Mouse (Mus musculus) cerebellum, adult 8-10 months (tissue): ENCODE results near the gene Grpel1.
A peak's percentile ranks its signal among the peaks of the same experiment; 100 is the strongest.

Experiments used
- DNase-seq: peaks from one replicate; pipeline ENCODE4 v3.0.0; 2022

Gene Grpel1

DNA sequence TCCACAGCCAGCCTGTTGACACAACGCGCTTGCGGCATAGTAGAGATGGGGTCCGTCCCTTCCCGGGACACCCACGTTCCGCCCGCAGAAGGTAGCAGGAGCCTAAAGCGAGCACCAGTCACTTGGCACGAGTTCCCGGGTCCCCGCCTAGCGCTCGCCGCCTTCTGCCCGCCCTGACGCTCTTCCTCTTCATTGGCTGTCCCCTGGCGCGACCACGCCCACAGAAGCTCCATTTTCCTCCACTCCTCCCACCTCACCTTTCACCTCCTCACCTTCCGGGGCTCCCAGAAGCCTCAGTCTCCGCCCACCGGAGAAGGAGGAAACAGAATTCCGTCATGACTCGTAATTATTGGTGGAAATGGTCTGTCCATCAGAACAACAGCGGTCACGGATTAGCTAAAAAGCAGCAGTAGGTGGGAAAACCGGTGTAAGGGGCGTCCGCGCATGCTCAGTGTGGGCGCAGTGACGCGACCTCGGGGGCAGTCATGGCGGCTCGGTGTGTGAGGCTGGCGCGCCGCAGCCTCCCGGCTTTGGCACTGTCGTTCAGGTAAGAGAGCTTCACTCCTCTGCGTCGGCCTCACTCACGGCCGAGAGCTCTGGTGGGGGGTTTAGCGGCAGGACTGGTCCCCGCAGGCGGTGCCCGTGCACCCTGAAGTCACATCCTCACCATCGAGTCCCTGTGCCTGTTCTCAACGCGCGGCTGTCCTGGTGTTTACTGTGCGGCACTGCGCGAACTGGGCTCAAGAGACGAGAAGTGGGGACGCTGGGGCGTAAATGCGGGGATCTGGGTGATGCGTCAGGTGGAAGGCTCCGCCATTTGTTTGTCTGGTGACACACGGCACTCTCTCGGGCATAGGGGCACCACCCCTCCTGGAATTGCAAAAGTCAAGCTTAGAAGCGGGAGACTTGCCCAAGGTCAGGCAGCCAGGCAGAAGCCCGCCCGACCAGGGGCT is at the start of gene Grpel1:
Gene Grpel1 (plus strand): TSS at position 290 of the 953 bp plus-strand sequence.
- peak; percentile 96 for DNase-seq

DNA sequence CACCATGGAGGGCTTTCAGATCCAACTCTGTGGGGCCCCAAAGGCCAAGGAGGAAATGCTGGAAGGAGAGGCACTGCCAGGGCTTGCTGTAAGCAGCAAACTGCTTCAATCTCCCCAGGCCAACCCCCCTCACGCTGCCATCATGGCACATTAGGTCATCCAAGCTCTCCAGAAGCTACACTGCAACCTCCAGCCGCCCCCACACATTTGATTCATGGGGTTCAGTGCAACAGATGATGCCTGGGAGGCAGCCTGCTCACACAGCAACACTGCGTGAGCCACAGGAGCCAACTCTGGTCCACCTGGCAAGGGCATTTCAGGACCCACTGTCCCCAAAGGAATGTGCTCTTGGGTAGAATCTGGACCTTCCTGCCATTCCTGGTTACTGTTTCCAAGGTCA is 44.9 kb upstream of the Grpel1 start:
- no peak for DNase-seq

DNA sequence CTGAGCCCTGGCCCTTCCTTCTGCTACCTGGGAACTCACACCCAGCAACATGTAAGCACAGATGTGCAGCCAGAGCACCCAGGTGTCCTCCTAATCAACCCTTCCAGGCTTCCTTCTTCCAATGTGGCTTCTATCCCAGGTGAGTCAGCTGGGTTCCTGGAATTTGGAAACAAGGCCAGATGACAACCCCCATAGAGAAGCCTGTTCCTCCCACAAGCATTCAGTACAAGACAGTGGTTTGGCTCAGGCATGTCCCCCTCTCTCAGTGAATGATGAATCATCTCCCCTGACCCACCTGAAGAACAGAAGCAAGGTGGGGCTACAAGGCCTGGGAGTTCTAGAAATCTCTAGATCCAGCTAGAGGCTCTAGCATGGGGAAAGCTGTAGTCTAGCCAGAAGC is 42.1 kb upstream of the Grpel1 start:
- DNase-seq: no peak

DNA sequence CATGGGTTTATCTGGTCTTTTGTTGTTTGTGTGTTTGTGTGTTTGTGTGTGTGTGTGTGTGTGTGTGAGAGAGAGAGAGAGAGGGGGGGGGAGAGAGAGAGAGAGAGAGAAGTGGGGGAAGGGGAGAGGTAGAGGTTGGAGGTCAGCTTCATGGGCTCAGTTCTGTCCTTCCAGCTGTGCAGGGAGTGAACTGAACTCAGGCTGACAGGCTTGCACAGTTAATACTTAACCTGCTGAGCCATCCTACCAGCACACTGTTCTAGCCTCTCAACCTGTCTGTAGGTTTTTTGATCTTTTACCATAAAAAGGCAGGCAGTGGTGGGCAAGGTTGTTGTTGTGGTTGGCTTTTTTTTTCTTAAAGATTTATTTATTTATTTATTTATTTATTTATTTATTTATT is 40.1 kb upstream of the Grpel1 start:
- DNase-seq: no peak

- DNase-seq: no peak
Observed at GRCm38 (mm10) chr5:36426404-36426803, 38.4 kb upstream of the Grpel1 start.

GRCm38 (mm10) chr5:36427831-36428230 is 37.0 kb upstream of the Grpel1 start:
- no peak for DNase-seq

DNA sequence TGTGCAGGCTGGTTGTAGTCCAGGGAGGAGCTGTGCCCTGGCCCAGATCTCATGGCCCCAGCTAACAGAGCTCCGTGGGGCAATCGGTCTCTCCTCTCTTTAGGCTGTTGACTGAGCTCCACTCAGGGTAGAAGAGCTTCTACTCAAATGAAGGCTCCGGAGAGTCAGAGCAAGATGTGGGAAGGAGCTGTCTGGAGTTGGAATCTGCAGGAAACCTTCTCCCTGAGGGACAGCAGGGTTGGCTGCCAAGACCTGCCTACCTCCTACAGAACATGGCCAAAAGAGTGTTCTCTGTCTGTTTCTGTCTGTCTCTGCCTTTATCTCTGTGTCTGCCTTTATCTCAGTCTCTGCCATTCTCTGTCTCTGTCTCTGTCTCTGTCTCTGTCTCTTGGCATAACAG is 35.2 kb upstream of the Grpel1 start:
- DNase-seq: no peak

GRCm38 (mm10) chr5:36431711-36432110 is 33.1 kb upstream of the Grpel1 start:
- no peak for DNase-seq

- DNase-seq: no peak
Observed at GRCm38 (mm10) chr5:36434398-36434967, 30.3 kb upstream of the Grpel1 start.

GRCm38 (mm10) chr5:36436858-36437257 is 27.9 kb upstream of the Grpel1 start:
- DNase-seq: no peak

GRCm38 (mm10) chr5:36440741-36441140 is 24.1 kb upstream of the Grpel1 start:
- DNase-seq: no peak

DNA sequence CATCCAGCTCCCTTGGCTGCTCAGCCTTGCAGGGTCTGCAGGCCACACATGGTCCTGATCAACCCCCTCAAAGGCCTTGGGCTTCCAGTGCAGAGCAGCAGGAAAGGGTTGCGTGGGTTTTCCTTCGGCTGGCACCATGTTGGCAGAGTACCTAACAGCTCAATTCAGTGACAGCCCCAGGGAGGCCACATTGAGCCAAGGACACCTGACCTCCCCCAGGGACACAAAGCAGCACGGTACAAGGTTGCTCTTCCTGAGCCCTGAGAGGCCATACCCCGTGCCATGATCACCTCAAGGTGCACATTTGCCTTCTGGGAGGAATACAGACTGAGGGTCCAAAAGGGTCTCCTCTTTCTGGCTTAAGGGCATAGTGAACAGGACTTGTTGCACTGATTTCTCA is 20.2 kb upstream of the Grpel1 start:
- no peak for DNase-seq

- DNase-seq: peak; percentile 42
Observed at GRCm38 (mm10) chr5:36445028-36445427, 19.8 kb upstream of the Grpel1 start.

DNA sequence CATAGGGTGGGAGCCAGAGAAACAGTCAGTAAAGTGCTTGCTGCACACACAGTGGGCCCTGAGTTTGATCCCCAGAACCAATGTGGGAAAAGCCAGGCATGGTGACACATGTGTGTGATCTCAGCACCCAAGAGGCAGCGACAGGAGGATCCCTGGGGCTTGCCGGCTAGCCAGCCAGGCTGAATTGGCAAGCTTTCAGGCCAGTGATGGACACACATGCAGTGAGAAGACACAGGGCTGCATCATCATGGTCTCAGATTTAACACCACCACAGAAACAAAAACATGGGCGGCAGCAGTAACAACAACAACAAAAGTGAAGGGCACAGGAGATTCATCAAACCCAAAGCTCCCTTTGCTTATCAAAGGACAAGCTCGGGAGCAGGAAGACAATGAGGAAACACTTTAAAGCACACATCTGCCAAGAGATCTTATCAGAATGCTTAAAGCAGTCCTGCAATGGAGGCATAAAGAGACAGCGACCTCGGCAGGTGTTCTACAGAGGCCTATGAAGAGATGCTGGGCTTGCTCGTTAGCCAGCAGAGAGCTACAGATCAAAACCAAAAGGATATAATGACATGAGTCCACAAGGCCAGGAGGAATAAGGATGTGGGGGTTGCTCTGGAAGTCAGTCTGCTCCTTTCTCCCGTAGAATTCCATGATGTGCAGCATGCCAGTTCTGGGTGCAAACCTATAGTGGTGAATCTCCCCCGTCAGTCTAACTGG is 18.5 kb upstream of the Grpel1 start:
- no peak for DNase-seq

DNA sequence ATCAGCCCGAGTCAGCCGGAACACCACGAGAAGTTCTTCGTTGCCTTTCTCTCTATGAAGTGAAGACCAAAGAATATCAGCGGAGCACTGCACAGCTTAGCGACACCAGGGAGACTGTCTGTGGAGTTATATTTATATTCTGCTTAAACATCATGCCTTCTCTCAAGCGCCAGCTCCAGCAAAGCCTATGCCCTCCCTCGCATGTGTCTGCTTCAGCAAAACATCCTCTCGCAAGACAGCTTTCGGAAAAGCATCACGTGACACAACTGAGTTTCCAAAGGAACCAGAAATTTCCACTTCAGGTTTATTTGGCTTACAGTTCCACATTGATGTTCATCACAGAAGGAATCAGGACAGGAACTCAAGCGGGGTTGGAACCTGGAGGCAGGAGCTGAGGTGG is 16.9 kb upstream of the Grpel1 start:
- no peak for DNase-seq

GRCm38 (mm10) chr5:36449710-36450358 is 15.0 kb upstream of the Grpel1 start:
- no peak for DNase-seq

DNA sequence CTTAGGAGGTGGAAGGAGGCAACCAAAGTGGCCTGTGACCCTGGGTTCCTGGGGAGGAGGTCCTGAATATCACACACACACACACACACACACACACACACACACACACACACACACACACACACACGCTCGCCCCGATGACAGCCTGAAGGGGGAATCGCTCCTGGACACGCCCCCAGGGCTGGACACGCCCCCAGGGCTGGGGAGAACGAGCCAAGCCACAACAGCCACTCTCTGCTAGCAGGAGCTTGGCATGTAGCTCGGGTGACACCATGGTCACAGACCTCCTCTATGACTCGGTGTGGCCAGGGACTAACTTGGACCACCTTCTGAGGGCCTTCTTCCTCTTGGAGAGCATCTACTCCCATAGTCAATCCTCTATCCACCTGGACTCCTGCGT is 13.7 kb upstream of the Grpel1 start:
- no peak for DNase-seq

DNA sequence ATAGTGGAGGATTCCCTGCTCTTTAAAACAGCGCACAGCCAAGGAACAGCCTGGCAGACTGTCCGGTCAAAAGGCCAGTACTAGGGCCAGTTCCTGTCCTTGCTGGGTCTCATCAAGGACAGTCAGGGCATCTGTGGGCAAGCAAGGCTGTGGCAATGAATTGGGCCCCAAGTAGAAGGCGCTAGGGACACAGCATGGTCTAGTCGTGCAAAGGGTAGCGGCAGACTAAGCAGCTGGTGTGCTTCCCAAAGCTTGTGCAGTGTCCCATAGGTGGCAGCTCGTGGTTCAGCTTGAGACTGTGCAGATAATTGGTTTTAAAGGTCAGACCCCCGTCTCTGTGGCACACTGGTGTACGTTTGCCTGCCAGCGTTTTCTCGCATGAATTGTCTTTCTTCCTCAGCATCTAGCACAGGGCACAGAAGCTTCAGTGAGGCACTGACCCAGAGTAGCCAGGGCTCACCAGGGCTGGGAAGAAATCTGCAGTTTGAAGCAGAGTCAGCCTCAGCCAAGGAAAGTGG is 12.9 kb upstream of the Grpel1 start:
- no peak for DNase-seq

DNA sequence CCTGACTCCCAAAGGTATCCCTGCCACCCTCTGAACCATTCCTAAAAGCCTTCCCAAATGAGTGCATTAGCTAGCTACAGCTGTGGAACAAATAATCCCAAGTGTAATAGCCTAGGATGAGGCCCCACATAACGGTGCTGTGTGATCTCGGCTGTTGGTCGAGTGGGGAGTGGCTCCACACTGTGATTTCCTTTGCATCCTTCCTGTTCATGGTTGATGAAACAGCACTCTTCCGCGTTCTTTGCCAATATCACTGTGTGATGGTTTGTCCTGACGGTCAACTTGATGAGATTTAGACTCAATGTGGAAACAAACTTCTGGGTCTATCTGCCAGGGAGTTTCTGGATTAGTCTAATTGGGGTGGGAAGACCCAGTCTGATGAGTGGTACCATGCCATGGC is 12.0 kb upstream of the Grpel1 start:
- DNase-seq: no peak

DNA sequence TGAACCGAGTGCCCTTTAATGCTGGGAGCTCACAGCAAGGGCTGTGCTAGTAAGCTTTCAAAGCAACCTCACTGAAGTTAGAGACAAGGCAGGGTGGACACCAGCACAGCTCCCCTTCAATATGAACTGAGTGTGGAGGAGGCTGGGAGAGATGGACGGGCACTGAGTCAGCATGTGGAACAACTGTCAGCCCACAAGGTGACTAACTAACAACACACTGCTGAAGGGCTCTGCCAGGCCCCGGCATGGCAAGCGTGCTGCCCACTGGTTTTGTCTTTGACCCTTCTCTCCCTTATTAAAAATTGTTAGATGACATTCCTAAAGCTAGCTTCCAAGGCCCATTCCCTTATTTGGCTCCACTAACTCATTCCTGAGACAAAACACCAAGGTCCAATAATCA is 7.1 kb upstream of the Grpel1 start:
- no peak for DNase-seq

- DNase-seq: no peak
Observed at GRCm38 (mm10) chr5:36458926-36459325, 5.9 kb upstream of the Grpel1 start.

- DNase-seq: no peak
Observed at GRCm38 (mm10) chr5:36460712-36461111, 4.1 kb upstream of the Grpel1 start.

- DNase-seq: no peak
Observed at GRCm38 (mm10) chr5:36461231-36461630, 3.6 kb upstream of the Grpel1 start.
